Mouse (Mus musculus) embryo, embryonic 9.5 days (tissue): Measurements from ENCODE around the gene Zdhhc14.
A peak's percentile ranks its signal among the peaks of the same experiment; 100 is the strongest.

Experiments used
- DNase-seq: peaks from one replicate; pipeline ENCODE4 v3.0.0-alpha.2; 2017; ENCODE audit errors: extremely low spot score

Zdhhc14 gene

GRCm38 (mm10) chr17:5491801-5492745 lies at the start of gene Zdhhc14:
Gene Zdhhc14, plus strand, starts transcription at chr17:5492557.
- DNase-seq: peak; percentile 88

- no peak for DNase-seq
Measured at GRCm38 (mm10) chr17:5443260-5443659, 49.1 kb upstream of the Zdhhc14 start.

GRCm38 (mm10) chr17:5443751-5444150 lies 48.6 kb upstream of the Zdhhc14 start:
- DNase-seq: no peak

GRCm38 (mm10) chr17:5453657-5454056 lies 38.7 kb upstream of the Zdhhc14 start:
- no peak for DNase-seq

GRCm38 (mm10) chr17:5463912-5464311 lies 28.4 kb upstream of the Zdhhc14 start:
- DNase-seq: no peak

GRCm38 (mm10) chr17:5466736-5467135 lies 25.6 kb upstream of the Zdhhc14 start:
- no peak for DNase-seq

- DNase-seq: no peak
Measured at GRCm38 (mm10) chr17:5467177-5467576, 25.2 kb upstream of the Zdhhc14 start.

GRCm38 (mm10) chr17:5472268-5472667 lies 20.1 kb upstream of the Zdhhc14 start:
- DNase-seq: no peak

GRCm38 (mm10) chr17:5475960-5476725 lies 16.2 kb upstream of the Zdhhc14 start:
- DNase-seq: no peak

GRCm38 (mm10) chr17:5483456-5483855 lies 8.9 kb upstream of the Zdhhc14 start:
- no peak for DNase-seq

GRCm38 (mm10) chr17:5484663-5485062 lies 7.7 kb upstream of the Zdhhc14 start:
- DNase-seq: no peak

- no peak for DNase-seq
Measured at GRCm38 (mm10) chr17:5488156-5488555, 4.2 kb upstream of the Zdhhc14 start.

GRCm38 (mm10) chr17:5490351-5490750 lies 2.0 kb upstream of the Zdhhc14 start:
- DNase-seq: no peak

- DNase-seq: peak; percentile 86
Measured at GRCm38 (mm10) chr17:5491031-5491800, 1.1 kb upstream of the Zdhhc14 start.

- no peak for DNase-seq
Measured at GRCm38 (mm10) chr17:5492746-5493160, 396 bp downstream of the Zdhhc14 start.

- DNase-seq: no peak
Measured at GRCm38 (mm10) chr17:5493161-5493771, 909 bp downstream of the Zdhhc14 start.

- DNase-seq: peak; percentile 11
Measured at GRCm38 (mm10) chr17:5493809-5494208, 1.5 kb downstream of the Zdhhc14 start.

GRCm38 (mm10) chr17:5494832-5495231 lies 2.5 kb downstream of the Zdhhc14 start:
- DNase-seq: no peak

- no peak for DNase-seq
Measured at GRCm38 (mm10) chr17:5497695-5498094, 5.3 kb downstream of the Zdhhc14 start.

- no peak for DNase-seq
Measured at GRCm38 (mm10) chr17:5498996-5499395, 6.6 kb downstream of the Zdhhc14 start.

GRCm38 (mm10) chr17:5503981-5504760 lies 11.8 kb downstream of the Zdhhc14 start:
- DNase-seq: no peak
